Mouse (Mus musculus): Measurements from ENCODE around the gene Prdx6b. TPM values are rescaled to one million over a fixed set of nuclear protein-coding genes. Genes with fewer than 3 reads are reported as not detected.

The Prdx6b gene
- not detected for polyA plus RNA-seq (2015; fragmentation: Illumina TruSeq; extraction: RNeasy Lipid Tissue Mini Kit (QIAGEN cat#74804); ENCODE audit: insufficient read depth, low read depth, low replicate concordance)

GRCm38 (mm10) chr2:80292172-80292571 lies at the start of gene Prdx6b:
Gene Prdx6b (plus strand): TSS chr2:80292472.

GRCm38 (mm10) chr2:80315242-80316161 lies 23.2 kb downstream of the Prdx6b start, which contains the start of gene Dnajc10:
Gene Dnajc10 (plus strand): TSS chr2:80315466.

Other genes starting within 250 kb of the Prdx6b start
- gene Pde1a, start 163.0 kb upstream of the Prdx6b start, polyA plus RNA-seq (2015; fragmentation: Illumina TruSeq; extraction: RNeasy Lipid Tissue Mini Kit (QIAGEN cat#74804); ENCODE audit: insufficient read depth, low read depth, low replicate concordance): 1.8 TPM
- gene Dnajc10, start 23.0 kb downstream of the Prdx6b start, polyA plus RNA-seq (2015; fragmentation: Illumina TruSeq; extraction: RNeasy Lipid Tissue Mini Kit (QIAGEN cat#74804); ENCODE audit: insufficient read depth, low read depth, low replicate concordance): 14.5 TPM
- 6.0 TPM for gene Frzb, start 155.2 kb downstream of the Prdx6b start, polyA plus RNA-seq (2015; fragmentation: Illumina TruSeq; extraction: RNeasy Lipid Tissue Mini Kit (QIAGEN cat#74804); ENCODE audit: insufficient read depth, low read depth, low replicate concordance)

Data from pancreas, adult 10 weeks (tissue).